Mouse (Mus musculus) retina, adult 2 months (tissue): ENCODE results near the gene Uba2.
"Not testable (repeated sequence)": the region's sequence is repeated elsewhere in the genome, so short reads cannot be mapped to it uniquely, and the experiment has no call there.

Experiments
- DNase-seq: peaks from one replicate; pipeline ENCODE4 v3.0.0-alpha.2; 2012; ENCODE audit warnings: low read depth, low spot score

Gene Uba2

DNA sequence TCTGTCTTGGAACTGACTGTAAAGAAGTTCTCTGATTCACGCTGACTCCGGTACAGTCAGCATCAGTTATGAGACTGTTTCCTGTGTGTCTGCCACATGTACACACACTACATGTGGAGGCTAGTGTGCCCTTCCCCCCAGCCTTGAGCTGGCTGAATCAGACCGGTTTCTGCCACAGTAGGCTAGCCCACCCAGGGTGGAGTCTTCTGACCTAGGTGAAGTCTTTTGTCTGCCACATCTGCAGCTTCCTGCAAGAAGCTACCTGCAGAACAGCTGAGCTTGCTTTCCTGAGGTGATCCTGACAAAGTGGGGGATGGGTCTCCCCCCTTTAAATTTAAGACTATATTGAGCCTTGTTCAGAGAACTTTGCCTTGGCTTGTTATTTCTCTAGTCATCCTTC lies at the start of gene Uba2:
Uba2 (minus strand) TSS at position 146 of the 400 bp plus-strand sequence.
- DNase-seq: no peak

DNA sequence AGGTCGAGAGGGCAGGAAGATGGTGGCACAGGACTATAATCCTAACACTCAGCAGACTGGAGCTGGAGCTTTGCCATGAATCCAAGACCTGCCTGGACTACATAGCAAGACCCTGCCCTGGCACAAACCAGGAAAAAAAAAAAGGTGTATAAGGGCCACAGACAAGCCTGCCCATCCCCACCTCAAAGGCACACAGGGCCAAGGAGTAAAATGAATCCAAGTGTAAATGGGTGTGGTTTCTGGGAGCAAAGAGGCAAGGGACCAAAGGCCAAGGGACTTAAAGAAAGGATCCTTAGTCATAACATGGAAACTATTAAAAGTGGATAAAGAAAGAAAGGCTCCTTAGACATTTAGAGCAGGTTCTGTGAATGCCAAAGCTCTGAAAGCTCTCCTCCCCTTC lies 49.1 kb upstream of the Uba2 start:
- no peak for DNase-seq

DNA sequence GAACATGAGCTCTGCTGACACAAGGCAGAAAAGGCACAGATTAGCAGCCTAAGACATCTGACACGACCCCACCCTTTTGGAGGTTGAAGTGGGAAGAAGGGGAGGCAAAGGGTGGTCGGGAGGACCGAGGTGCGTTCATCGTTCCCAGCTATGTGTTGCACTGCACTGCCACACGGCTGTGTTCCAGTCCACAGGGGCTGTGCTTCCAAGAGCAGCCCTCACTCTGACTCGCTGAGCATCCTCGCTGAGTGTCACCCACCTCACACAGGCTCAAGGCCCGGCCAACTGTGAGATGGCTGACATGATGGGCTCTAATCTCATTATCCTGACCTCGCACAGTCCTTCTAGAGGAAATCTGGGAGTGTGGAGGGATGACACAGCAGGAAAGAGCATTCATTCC lies 47.1 kb upstream of the Uba2 start:
- DNase-seq: no peak

DNA sequence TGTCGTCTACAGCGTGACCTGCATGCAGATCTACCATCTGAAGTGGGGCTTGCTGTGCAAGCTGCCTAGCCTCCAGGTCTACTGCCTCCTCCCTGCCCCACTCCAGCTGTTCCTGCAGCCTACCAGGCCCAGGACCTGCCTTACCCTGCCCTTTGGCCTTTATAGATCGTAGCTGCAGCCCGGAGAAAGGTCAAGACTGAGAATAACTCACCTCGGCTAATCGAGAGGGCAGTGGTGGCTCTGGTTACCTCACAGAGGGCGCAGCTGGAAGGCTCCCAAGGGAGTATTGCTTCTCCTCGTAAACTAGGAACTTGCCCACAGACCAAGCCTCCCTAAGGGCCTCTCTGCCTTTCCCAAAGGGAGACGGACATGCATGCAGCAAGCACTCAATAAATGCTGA lies 46.1 kb upstream of the Uba2 start:
- no peak for DNase-seq

DNA sequence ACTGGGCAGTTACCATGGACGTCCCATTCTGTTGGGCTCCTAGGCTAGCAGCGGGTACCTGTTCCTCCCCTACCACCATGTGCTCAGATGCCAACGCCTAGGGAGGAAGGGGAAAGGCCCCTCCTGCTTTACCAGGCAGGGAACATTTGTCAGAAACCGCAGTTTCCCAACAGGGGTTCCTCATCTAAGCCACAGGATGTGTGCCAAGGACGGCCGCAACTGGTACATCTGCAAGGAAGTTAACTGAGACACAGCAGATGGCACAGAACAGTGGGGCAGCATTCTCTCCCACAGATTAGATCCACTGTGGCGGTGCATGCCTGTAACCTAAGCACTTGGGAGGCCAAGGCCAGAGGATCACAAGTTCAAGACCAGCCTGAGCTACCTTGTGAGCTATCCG lies 45.2 kb upstream of the Uba2 start:
- DNase-seq: no peak

DNA sequence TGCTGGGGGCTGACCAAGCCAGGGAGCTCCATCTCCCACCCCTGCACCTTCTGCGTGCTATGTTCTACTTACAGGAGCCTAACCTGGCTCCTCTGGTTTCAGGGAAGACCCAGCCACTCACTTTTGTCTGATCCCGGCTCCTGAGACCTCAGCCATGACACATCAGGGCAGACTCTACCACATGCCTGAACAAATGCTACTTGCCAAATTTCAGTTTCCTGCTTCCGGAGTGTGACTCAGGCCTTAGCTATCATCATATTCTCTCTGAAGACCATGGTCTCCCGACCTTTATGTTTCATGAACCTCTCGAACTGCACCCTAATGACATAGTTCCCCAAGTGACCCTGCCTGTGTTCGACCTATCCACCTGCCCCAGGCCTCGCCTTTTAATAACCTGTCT lies 43.9 kb upstream of the Uba2 start:
- no peak for DNase-seq

DNA sequence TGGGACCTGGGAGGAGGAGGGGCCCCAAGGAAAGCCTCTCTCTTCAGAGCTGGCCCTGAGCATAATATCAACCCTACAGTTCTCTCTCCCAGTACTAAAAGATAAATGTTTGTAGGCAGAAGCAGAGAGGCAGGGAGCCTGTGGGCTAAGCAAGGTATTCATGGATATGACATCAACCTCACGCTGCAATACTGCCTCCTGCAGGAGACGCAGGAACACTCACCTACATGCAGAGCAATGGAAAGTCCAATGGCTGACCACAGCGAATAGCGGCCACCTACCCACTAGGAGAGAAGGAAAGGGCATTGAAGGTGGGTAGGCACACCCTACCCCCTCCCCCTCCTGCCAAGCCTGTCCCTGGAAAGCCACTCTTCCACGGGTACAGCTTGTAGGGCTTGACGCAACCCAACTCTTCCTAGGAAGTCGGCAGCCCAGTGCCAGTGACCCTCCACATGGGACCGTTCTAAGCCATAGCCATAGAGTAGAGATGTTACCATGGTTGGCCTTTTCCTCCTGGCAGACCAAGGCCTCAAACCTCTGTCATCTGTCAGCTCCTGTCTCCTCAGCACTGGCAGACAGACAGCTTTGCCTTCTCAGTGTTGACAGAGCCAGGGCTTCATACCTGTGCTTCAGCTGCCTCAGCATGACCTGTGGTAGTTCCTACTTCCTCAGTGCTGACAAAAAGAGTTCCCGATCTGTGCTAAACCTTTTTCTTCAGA lies 38.8 kb upstream of the Uba2 start:
- DNase-seq: no peak

DNA sequence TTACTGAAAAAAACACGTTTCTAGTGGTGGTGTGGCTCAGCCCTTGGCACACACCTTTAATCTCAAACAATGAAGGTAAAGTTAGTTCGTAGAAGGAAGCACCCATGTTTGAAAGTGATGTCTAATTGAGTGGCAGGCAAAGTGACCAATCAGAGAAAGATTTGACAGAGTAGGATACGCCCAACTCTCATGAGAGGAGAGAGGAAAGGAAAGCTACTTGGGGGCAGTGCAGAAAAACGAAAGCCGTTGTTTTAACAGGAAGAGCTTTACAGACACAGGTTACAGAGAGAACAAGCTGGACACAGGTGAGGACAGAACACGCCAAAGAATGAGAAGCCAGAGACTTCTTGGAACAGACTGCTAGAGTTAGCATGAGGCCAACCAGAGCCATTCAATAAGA lies 36.9 kb upstream of the Uba2 start:
- no peak for DNase-seq

DNA sequence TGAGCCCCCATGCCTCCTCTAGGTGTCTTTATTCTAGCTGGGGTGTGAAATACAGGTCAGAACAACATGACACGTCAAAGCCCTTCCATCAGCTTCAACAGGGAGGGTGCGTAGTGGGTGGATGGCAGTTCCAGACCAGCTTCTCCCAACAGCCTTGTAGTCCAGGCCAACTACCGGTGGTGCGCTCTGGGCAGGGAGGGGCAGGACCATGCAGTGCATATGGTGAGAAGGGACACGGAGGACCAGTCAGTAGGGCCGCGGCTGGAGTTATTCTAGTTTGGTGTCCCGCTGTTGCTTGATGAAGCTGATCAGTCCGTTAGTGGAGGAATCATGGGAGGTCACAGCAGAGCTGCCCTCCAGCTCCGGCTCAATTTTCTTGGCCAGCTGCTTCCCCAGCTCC lies 32.7 kb upstream of the Uba2 start:
- DNase-seq: not testable (repeated sequence)

DNA sequence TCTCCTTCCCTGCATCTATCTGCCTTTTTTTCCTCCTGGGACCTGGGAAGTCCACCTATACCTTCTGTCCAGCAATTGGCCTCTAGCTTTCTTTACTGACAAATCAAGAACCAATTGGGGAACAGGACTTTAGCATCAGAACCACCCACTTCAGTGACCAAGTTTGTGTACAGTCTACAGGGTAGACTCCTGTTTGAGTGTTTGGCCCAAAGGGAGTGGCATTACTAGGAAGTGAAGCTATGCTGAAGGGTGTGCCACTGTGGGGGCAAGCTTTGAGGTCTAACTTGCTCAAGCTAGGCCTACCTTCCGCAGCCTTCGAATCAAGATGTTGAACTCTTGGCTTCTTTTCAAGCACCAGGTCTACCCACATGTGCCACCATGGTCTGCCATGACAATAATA lies 31.4 kb upstream of the Uba2 start:
- DNase-seq: no peak

DNA sequence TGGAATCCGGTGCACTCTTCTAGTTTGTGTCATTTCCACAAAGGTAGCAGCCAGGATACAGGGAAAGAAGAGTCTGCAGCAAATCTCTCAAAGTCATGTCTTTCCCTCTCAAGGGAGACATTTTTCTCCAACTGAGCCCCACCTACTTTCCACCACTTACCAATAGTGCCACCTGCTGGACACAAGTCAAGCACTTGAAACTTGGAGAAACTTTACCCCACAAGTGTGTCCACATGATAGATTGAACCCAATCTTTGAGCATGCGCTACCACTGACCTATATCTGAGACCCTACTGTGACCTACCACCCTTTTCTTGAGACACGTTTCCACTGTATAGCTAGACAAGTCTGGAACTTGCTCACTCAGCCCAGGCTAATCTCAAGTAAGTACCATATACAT lies 28.9 kb upstream of the Uba2 start:
- peak; percentile 13 for DNase-seq

DNA sequence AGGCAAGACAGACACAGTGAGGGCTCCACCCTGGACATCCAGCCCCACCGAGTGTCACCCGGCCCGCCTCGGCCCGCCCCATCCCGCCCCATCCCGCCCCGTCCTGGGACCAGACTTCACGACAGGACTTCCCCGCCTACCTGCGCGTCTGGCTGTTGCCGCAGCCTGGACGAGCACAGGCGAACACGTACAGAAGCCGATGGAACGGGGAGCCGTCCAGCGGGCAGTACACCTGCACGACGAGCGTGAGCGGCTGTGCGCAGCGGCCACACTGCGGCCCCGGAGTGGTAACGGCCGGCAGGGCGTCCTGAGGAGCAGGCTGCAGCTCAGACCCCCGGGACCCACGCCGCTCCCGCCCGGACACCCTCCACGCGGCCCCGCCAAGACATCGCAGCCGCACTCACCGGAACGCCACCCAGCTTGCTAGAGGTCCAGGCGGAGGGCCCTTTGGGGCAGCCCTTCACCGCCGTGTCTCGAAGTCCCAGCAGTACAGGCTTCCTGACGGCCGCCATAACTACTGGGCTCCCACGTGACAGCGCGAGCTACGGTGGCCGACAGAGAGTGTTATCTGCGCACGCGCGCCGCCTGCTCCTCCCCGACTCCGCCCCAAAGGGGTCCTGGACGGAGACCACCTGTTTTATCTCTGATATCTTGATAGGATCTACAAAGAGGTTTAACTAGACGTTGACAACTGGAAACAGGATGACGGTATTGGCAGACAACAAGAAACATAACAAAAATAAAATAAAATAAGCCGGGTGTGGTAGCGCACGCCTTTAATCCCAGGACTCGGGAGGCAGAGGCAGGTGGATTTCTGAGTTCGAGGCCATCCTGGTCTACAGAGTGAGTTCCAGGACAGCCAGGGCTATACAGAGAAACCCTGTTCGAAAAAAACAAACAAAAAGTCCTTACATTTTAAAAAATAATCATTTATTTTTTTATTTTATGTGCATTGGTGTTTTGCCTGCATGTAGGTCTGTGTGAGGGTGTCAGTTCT lies 27.0 kb upstream of the Uba2 start, which contains the start of gene Pdcd2l:
Pdcd2l (minus strand) TSS at position 530 of the 997 bp plus-strand sequence.
- peak; percentile 78 for DNase-seq

DNA sequence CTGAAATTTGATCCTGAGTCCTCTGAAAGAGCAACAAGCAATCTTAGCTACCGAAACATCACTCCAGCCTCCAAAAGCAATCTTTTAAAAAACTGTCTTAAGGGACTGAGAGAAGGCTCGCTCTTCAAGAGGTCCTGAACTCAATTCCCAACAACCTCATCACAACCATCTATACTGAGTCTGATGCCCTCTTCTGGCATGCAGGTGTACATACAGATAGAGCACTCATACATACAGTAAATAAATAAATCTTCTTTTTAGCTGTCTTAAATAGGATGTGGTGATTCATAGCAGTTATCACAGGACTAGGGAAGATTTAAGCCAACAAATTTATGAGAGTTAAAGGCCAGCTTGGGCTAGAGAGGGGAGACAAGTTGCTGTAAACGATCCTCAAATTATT lies 26.2 kb upstream of the Uba2 start:
- no peak for DNase-seq

DNA sequence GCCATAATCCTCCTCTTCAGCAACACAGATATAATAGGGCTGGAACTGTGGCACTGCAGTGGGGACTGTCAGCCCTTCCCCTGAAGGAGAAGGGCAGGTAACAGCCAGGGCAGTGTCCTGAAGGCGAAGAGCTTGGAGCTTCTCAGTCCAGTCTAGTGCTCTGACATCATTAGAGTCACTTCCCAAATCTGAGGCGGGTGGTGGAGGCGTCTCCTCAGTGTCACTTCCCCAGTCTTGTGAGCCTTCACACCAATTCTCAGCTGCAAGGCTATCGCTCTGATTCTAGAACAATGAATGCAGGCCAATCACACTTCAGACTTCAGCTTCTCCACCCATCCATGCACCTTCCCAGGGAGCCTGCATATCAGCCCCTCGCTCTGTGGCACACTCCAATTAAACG lies 23.4 kb upstream of the Uba2 start:
- DNase-seq: no peak

DNA sequence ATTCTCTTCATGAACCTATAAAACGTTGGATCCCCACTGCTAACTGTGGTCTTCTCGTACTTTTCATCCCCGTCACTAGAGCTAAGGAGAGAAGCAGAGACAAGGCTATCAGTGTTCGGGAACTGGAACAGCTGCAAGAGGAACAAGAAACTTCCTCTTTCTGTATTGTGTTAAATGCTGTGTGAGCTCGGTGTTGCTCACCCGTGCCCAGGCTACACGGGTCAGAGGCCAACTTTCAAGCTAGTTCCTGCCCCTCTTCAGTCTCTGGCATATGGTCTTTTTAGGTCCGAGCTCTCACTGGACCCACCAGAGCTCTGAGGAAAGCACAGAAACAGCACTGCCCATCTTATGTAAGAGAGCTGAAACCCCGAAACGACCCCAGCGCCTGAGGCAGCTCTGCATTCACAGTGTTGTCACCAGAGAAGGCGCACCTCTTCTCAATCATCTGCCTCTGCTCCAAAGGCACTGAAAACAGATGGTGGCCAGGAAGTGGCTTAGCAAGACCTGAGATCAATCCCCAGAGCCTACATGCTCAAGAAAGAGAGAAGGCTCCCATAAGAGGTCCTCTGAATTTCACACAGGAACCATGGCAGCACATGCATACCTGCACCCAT lies 20.1 kb upstream of the Uba2 start:
- DNase-seq: no peak

DNA sequence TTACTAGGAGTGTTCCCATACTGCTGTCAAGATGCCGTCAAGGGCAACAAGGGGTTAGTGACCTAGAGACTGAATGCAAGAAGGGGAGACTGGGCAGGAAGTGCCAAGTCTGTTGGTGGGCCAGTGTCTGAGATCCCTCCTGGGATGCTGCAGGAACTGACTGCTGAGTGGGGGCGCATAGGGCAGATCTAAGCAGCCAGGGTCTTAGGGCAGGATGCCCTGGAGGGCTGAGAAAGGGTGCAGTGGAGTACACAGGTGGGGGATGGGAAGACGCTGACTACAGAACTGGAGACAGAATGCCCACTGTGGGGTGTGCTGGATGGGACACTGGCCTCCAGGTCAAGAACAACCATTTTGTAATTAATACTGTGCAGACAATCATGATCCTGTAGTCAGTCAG lies 14.4 kb upstream of the Uba2 start:
- no peak for DNase-seq

DNA sequence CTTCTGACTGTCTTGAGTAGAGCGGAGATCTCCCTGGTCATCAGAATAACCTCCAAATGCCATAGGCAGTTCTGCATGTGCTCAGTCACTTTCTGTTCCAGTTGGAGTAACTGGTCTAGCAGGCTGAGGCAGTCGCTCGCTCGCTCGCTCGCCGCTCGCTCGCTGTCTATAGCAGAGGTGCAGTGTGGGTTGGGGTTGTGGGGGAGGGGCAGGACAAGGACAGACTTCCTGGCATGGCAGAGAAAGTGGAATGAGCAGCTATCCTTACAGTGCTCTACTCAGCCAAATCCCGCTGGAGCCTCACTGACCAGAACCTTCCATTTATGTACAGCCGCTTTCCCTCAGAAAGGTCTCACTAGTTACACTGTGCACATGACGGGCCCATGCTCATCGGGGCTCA lies 14.0 kb upstream of the Uba2 start:
- no peak for DNase-seq

DNA sequence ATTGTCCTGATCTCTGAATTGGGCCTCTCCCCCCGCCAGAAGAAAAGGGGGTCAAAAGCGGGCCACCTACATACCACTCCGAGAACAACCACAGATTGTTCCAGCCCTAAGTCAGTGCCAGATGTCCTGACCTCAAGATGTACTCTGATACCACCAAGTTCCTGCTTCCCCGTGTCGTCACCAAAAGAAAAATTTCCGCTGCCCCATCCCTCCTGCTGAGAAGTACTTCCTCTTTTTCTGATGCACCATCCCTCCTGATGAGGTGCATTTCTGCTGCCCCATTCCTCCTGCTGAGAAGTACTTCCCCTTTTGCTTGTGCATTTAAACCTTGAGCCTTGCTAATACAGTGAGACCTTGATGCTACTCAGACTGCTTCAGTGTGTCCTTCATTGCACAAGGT lies 6.8 kb upstream of the Uba2 start:
- DNase-seq: not testable (repeated sequence)

DNA sequence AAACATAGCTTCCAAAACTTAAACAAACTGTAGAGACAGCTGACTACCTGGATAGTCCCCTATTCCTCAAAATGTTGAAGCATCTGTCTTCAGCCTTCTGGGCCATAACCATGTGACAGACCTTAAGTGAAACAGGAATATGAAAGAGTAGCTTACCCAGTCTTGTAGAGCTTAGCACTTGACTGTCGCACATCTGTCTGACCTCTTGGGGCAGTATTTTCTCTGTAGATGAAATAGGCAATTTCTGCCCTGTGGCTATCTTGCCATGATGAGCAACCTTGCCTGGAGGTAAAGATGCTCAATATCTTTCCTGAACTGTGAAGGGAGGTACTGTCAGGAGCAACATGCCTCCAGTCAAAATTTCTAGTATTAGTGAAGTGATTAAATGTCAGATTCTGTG lies 2.9 kb upstream of the Uba2 start:
- DNase-seq: no peak

DNA sequence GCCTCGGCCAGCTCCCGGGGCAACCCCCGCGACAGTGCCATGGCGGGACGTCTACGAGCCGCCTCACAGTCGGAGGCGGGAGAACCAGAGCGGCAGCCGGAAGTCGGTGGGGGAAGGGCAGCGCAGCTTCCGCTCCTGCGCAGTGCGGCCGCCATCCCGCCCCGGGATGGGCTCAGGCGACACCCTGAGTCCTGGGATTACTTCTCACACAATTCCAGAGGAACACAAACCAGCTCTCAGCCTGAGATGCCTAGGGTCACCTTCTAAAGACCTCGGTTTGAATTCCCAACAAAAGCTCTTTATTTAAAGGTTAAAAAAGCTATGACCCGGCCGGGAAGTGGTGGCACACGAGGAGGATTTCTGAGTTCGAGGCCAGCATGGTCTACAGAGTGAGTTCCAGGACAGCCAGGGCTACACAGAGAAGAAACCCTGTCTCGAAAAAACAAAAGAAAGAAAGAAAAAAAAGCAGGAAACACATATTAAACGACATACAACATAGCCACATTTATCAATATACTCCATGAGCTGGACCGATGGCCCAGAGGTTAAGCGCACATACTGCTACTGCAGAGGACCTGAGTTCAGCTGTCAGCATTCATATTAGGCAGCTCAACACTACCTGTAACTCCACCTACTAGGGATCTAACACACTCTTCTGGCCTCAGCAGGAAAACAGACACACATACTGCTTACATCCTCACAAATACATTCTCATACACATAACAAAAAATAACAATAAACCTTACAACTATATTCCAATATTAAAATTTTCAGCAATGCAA lies 738 bp downstream of the Uba2 start:
- DNase-seq: peak; percentile 71

DNA sequence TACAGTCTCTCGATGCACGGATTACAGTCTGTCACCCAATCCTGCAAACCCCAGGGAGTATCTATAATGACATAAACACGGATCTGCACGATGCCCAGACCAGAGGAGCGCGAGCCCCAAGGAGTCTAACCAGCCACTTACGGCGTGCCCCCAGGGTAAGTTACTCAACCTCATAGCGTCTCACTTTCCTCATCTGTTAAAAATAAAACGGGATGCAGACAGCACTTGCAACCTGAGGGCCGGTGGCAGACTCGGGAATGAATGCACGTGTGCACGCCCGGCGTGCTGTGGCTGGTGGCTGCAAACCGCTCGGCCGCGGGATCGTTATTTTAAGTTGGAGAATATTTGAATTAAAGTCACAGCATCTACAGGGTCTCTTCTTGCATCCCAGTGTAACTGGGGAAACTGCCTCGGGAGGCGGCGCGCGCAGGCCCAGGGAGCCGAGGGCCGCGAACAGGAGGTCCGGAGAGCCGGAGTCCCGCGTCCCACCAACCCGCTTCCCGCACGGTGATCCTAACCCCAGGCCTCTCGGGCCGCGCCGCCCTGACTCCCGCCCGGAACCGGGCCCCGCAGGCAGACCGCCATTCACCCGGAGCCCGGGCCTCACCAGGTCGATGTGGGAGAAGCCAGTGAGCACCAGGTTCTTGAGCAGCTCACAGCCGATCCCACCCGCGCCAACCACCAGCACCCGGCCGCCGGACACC lies 1.5 kb downstream of the Uba2 start:
- DNase-seq: no peak
